Mouse (Mus musculus): Measurements from ENCODE around the gene Brinp3. TPM values are rescaled to one million over a fixed set of nuclear protein-coding genes. Genes with fewer than 3 reads are reported as not detected.
A peak's percentile ranks its signal among the peaks of the same experiment; 100 is the strongest.

Brinp3 gene
- polyA plus RNA-seq, 1 experiment from 2014 or later: 15.9 TPM

DNA sequence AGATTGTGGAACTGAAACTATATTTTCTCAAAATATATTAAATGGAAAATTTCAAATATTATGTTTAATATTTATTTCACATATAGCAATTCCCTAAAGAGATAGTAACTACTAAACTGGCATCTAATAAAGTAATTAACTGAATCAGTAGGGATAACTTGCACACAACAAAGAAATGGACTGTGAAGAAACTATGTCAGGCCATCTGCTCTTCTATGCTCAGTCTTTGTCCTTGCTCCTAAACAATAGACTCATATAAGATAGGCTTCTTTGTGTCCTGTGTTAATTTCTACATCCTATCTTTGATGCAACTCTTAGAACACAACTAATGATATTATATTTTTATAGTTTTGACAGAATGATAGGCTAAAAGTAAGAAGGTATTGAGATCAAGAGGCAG, 256.5 kb downstream of the Brinp3 start:
- H3K4me1 ChIP-seq (replicated peaks; ENCODE audit: control insufficient read depth, insufficient read depth, low read length): no peaks in the 10 kb centered on the region
- no peaks in the 10 kb centered on the region for H3K27me3 ChIP-seq (replicated peaks; ENCODE audit: control insufficient read depth, insufficient read depth, low read length)
- H3K9me3 ChIP-seq (ENCODE audit: control insufficient read depth, low read length): no peaks in the 10 kb centered on the region
- H3K27ac ChIP-seq (ENCODE audit: low read length): no peak overlapping the region
- H3K9ac ChIP-seq (replicated peaks; ENCODE audit: low read depth, low read length): no peak overlapping the region
- H3K4me3 ChIP-seq (replicated peaks; ENCODE audit: low read length): no peak overlapping the region
- no peak overlapping the region for H3K4me2 ChIP-seq (ENCODE audit: low read length)
- no peaks in the 10 kb centered on the region for H3K36me3 ChIP-seq (ENCODE audit: control insufficient read depth, insufficient read depth)
- ATAC-seq: no peak

DNA sequence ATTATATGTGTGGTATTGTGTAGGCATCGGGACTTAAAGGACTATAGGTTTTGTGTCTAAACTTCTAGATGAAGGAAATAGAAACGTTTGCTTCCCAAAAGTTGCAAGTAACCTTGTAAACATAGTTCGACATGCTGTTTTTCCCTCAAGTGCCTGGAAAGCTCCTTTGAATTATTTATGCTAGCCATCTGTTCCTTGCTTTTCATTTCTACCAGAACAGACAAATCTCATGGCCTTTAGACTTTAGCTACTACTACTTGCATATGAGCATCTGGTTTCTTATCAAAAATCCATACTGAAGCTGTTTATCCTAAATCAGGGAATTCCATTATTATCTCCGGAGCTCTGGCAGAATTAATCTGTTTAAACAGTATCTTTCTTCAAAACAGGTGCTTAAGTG, 288.7 kb downstream of the Brinp3 start:
- Histone ChIP-seq H3K4me1 (replicated peaks; ENCODE audit: control insufficient read depth, insufficient read depth, low read length) (no peaks in the 10 kb centered on the region), H3K27me3 (replicated peaks; ENCODE audit: control insufficient read depth, insufficient read depth, low read length) (no peaks in the 10 kb centered on the region), H3K9ac (replicated peaks; ENCODE audit: low read depth, low read length) (no peak overlapping the region), H3K9me3 (ENCODE audit: control insufficient read depth, low read length) (no peaks in the 10 kb centered on the region), H3K4me3 (replicated peaks; ENCODE audit: low read length) (no peak overlapping the region), H3K4me2 (ENCODE audit: low read length) (no peak overlapping the region), H3K36me3 (ENCODE audit: control insufficient read depth, insufficient read depth) (no peaks in the 10 kb centered on the region), H3K27ac (ENCODE audit: low read length) (no peak overlapping the region)
- 43% methylated on average over 4 of the region's 4 CpGs for WGBS
- peak; percentile 43; the same call in 1 of the 2 replicates for ATAC-seq

DNA sequence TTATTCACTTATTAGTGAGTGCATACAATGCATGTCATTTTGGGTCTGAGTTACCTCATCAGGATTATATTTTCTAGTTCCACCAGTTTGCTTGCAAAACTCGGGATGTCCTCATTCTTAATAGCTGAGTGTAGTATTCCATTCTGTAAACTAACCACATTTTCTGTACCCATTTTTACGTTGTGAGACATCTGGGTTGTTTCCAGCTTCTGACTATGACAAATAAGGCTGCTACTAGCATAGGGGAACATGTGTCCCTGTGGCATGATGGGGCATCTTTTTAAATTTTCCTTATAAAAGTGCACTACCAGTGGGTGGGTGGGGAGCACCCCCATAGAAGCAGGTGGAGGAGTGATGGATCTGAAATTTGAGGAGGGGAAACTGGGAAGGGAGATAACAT, 292.7 kb downstream of the Brinp3 start:
- H3K4me1 ChIP-seq (replicated peaks; ENCODE audit: control insufficient read depth, insufficient read depth, low read length): no peaks in the 10 kb centered on the region
- no peak overlapping the region for H3K4me3 ChIP-seq (replicated peaks; ENCODE audit: low read length)
- H3K27ac ChIP-seq (ENCODE audit: low read length): no peak overlapping the region
- no peaks in the 10 kb centered on the region for H3K36me3 ChIP-seq (ENCODE audit: control insufficient read depth, insufficient read depth)
- H3K9ac ChIP-seq (replicated peaks; ENCODE audit: low read depth, low read length): no peak overlapping the region
- H3K27me3 ChIP-seq (replicated peaks; ENCODE audit: control insufficient read depth, insufficient read depth, low read length): no peaks in the 10 kb centered on the region
- 76% methylated on average over 2 of the region's 2 CpGs for WGBS
- no peak for ATAC-seq
- no peaks in the 10 kb centered on the region for H3K9me3 ChIP-seq (ENCODE audit: control insufficient read depth, low read length)
- no peak overlapping the region for H3K4me2 ChIP-seq (ENCODE audit: low read length)

DNA sequence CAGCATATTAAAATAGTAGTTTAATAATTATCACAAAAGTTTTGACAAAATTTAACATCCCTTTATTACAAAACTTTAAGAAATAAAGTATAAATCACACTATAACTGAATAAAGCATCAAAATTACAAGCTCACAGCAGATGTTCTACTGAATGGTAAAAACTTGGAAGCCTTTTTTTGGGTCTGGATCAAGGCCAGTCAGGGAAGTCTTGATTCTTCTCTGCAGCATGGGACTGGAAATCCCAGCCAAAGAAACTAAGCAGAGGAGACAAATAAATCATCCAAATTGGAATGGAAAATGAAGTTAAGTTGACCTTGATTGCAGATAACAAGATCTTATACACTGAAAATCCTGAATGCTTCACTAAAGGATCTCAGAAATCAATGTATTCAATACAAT, 298.3 kb downstream of the Brinp3 start:
- Histone ChIP-seq H3K4me1 (replicated peaks; ENCODE audit: control insufficient read depth, insufficient read depth, low read length) (no peaks in the 10 kb centered on the region), H3K9ac (replicated peaks; ENCODE audit: low read depth, low read length) (no peak overlapping the region), H3K4me3 (replicated peaks; ENCODE audit: low read length) (no peak overlapping the region), H3K36me3 (ENCODE audit: control insufficient read depth, insufficient read depth) (no peaks in the 10 kb centered on the region), H3K27me3 (replicated peaks; ENCODE audit: control insufficient read depth, insufficient read depth, low read length) (no peaks in the 10 kb centered on the region), H3K4me2 (ENCODE audit: low read length) (no peak overlapping the region), H3K27ac (ENCODE audit: low read length) (no peak overlapping the region), H3K9me3 (ENCODE audit: control insufficient read depth, low read length) (no peaks in the 10 kb centered on the region)
- no peak for ATAC-seq

DNA sequence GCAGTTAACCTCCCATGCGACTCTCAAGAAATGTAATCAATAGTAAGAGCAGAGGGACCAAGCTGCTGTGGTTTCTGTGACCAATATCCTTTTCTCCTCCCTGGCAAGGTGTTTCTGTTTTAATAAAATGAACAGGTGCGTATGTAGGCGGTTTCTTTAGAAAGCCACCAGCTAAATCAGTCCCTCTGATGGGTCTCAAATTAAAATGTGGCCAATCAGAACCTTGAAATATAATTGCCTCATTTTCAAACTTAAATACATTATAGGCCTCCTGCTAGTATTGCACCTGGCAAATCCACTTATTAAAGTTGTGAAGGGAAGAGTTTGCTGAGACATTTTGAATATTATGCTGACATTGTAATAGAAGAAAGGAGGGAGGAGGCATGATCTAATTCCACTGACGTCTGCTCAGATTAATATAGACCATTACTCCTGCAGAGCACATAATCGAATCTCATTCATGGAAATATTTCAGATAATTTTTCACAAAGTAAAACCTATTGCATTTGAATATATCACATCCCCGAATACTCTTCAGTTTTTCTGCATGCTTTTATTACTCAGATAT, 305.5 kb downstream of the Brinp3 start:
- ATAC-seq: no peak
- Histone ChIP-seq H3K27me3 (replicated peaks; ENCODE audit: control insufficient read depth, insufficient read depth, low read length) (no peaks in the 10 kb centered on the region), H3K36me3 (ENCODE audit: control insufficient read depth, insufficient read depth) (no peaks in the 10 kb centered on the region), H3K27ac (ENCODE audit: low read length) (no peak overlapping the region), H3K9ac (replicated peaks; ENCODE audit: low read depth, low read length) (no peak overlapping the region), H3K9me3 (ENCODE audit: control insufficient read depth, low read length) (no peaks in the 10 kb centered on the region), H3K4me1 (replicated peaks; ENCODE audit: control insufficient read depth, insufficient read depth, low read length) (no peaks in the 10 kb centered on the region), H3K4me3 (replicated peaks; ENCODE audit: low read length) (no peak overlapping the region), H3K4me2 (ENCODE audit: low read length) (no peak overlapping the region)
- 85% methylated on average over 6 of the region's 6 CpGs for WGBS

DNA sequence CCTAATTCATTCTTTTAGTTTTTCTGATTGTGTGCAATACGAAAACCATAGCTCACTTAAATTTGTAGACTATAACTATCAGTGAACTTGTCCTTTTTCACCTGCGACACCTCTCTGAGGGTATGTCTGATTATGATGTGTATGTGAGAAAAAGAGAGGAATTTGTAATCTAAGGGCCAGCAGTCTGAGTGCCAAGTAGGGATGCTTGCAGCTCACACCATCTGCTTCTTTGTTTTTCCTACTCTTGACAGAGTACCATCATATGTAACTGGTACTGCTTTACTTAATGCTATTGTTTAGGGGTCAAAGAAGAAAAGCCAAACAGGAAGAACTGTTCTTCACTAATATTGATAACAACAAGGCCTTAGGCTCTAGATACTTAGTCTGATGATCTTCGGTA, 307.3 kb downstream of the Brinp3 start:
- 92% methylated on average over 3 of the region's 3 CpGs for WGBS
- Histone ChIP-seq H3K4me1 (replicated peaks; ENCODE audit: control insufficient read depth, insufficient read depth, low read length) (no peaks in the 10 kb centered on the region), H3K27ac (ENCODE audit: low read length) (no peak overlapping the region), H3K9ac (replicated peaks; ENCODE audit: low read depth, low read length) (no peak overlapping the region), H3K36me3 (ENCODE audit: control insufficient read depth, insufficient read depth) (no peaks in the 10 kb centered on the region), H3K4me3 (replicated peaks; ENCODE audit: low read length) (no peak overlapping the region), H3K27me3 (replicated peaks; ENCODE audit: control insufficient read depth, insufficient read depth, low read length) (no peaks in the 10 kb centered on the region), H3K4me2 (ENCODE audit: low read length) (no peak overlapping the region), H3K9me3 (ENCODE audit: control insufficient read depth, low read length) (no peaks in the 10 kb centered on the region)
- ATAC-seq: no peak

DNA sequence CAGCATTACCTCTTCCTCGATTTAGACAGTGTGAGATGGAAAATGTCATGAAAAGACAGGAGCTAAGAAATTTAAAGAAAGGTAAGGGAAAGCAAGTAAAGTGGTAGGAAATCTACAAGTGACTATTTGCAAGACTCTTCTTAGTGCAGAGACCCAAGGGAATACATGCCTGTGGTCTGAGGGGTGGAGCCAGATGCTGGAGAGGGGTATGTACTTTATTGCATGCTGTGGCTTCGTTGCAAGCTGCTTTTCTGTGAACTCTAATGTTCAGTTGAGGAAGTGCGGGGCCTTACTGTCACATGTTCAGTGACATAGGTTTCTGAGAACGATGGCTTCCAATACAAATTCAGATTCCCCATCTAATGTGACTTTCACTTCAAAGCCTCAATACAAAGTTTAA, 313.2 kb downstream of the Brinp3 start:
- Histone ChIP-seq H3K4me2 (ENCODE audit: low read length) (no peak overlapping the region), H3K9me3 (ENCODE audit: control insufficient read depth, low read length) (no peaks in the 10 kb centered on the region), H3K4me3 (replicated peaks; ENCODE audit: low read length) (no peak overlapping the region), H3K9ac (replicated peaks; ENCODE audit: low read depth, low read length) (no peak overlapping the region), H3K36me3 (ENCODE audit: control insufficient read depth, insufficient read depth) (no peaks in the 10 kb centered on the region), H3K4me1 (replicated peaks; ENCODE audit: control insufficient read depth, insufficient read depth, low read length) (no peaks in the 10 kb centered on the region), H3K27me3 (replicated peaks; ENCODE audit: control insufficient read depth, insufficient read depth, low read length) (no peaks in the 10 kb centered on the region), H3K27ac (ENCODE audit: low read length) (no peak overlapping the region)
- ATAC-seq: no peak
- 76% methylated on average over 4 of the region's 4 CpGs for whole genome bisulfite sequencing

DNA sequence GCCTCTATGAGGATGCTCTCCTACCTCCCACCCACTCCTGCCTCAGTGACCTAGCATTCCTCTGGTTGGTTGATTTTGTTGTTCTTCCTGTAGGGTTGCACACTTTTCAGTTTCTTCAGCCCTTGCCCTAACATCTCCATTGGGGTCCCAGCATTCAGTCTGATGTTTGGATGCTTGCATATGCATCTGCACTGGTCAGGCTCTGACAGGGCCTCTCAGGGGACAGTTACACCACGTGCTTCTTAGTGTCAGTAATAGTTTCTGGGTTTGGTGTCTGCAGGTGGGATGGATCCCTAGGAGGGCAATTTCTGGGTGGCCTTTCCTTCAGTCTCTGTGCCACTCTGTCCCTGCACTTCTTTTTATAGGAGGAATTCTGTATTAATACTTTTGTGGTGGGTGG, 339.3 kb downstream of the Brinp3 start:
- WGBS: 4% methylated on average over 1 of the region's 1 CpGs
- Histone ChIP-seq H3K4me2 (ENCODE audit: low read length) (no peak overlapping the region), H3K4me1 (replicated peaks; ENCODE audit: control insufficient read depth, insufficient read depth, low read length) (no peaks in the 10 kb centered on the region), H3K4me3 (replicated peaks; ENCODE audit: low read length) (no peak overlapping the region), H3K9ac (replicated peaks; ENCODE audit: low read depth, low read length) (no peak overlapping the region), H3K27me3 (replicated peaks; ENCODE audit: control insufficient read depth, insufficient read depth, low read length) (no peaks in the 10 kb centered on the region), H3K27ac (ENCODE audit: low read length) (no peak overlapping the region), H3K9me3 (ENCODE audit: control insufficient read depth, low read length) (no peaks in the 10 kb centered on the region), H3K36me3 (ENCODE audit: control insufficient read depth, insufficient read depth) (no peaks in the 10 kb centered on the region)
- ATAC-seq: no peak

DNA sequence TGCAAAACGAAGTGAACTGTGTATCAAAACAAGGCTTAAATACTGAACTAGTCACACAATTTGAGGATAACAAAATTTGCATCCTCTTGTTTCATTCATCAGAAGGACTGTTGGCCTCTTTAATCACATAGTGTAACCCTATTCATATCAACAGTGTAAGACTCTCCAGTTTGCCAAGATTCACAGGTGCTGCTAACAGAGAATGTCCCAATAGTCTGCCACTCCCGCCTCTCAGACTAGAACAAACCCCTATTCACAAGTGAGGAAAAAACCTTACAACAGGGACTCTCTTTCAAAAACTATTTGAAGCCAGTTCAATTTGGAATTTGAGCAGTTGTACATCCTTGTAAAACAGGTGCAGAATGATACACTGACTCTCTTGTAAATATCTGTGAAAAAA, 349.5 kb downstream of the Brinp3 start:
- Histone ChIP-seq H3K4me1 (replicated peaks; ENCODE audit: control insufficient read depth, insufficient read depth, low read length) (no peaks in the 10 kb centered on the region), H3K4me2 (ENCODE audit: low read length) (no peak overlapping the region), H3K27ac (ENCODE audit: low read length) (no peak overlapping the region), H3K36me3 (ENCODE audit: control insufficient read depth, insufficient read depth) (no peaks in the 10 kb centered on the region), H3K27me3 (replicated peaks; ENCODE audit: control insufficient read depth, insufficient read depth, low read length) (no peaks in the 10 kb centered on the region), H3K4me3 (replicated peaks; ENCODE audit: low read length) (no peak overlapping the region), H3K9ac (replicated peaks; ENCODE audit: low read depth, low read length) (no peak overlapping the region), H3K9me3 (ENCODE audit: control insufficient read depth, low read length) (no peaks in the 10 kb centered on the region)
- peak; percentile 78 for ATAC-seq
- 39% methylated on average over 2 of the region's 2 CpGs for WGBS

DNA sequence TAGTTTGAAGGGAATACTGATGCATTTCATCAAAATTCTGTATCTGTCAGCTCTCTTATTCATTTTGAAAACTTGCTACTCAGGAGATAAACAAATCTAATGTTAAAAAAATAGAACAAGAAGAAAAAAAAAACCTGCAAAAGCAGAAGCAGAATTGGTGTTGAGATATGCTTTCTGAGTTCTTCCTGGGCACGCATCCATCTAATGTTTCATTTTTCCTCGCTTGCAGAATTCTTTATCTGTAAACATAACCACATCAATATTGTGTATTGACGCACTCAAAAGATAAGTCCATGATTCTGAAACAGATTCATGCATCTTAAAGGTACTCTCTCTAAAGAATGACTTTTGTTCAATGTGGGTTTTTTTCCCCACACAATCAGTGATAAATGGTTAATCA, 354.3 kb downstream of the Brinp3 start:
- no peak overlapping the region for H3K4me2 ChIP-seq (ENCODE audit: low read length)
- H3K9me3 ChIP-seq (ENCODE audit: control insufficient read depth, low read length): no peaks in the 10 kb centered on the region
- H3K27me3 ChIP-seq (replicated peaks; ENCODE audit: control insufficient read depth, insufficient read depth, low read length): no peaks in the 10 kb centered on the region
- no peaks in the 10 kb centered on the region for H3K36me3 ChIP-seq (ENCODE audit: control insufficient read depth, insufficient read depth)
- H3K9ac ChIP-seq (replicated peaks; ENCODE audit: low read depth, low read length): no peak overlapping the region
- no peak for ATAC-seq
- H3K27ac ChIP-seq (ENCODE audit: low read length): no peak overlapping the region
- WGBS: 75% methylated on average over 3 of the region's 3 CpGs
- no peaks in the 10 kb centered on the region for H3K4me1 ChIP-seq (replicated peaks; ENCODE audit: control insufficient read depth, insufficient read depth, low read length)
- no peak overlapping the region for H3K4me3 ChIP-seq (replicated peaks; ENCODE audit: low read length)

Measured in forebrain, embryonic 16.5 days (tissue).